Mouse (Mus musculus) spleen, adult 2 months (tissue): Measurements from ENCODE around the gene Mbl2.

Experiments used
- CTCF ChIP-seq: fragments of 200-500 bp; IDR thresholded peaks from 2 replicates; pipeline ENCODE4 v1.5.1; 2011; ENCODE audit warnings: mild to moderate bottlenecking, inconsistent platforms; ENCODE audit not compliant: insufficient read depth, insufficient read length, insufficient replicate concordance; ENCODE audit errors: extremely low read depth
- POLR2A ChIP-seq: fragments of 200-500 bp; IDR thresholded peaks from 2 replicates; pipeline ENCODE4 v1.6.1; 2011; ENCODE audit warnings: low read depth, low read length, inconsistent platforms

DNA sequence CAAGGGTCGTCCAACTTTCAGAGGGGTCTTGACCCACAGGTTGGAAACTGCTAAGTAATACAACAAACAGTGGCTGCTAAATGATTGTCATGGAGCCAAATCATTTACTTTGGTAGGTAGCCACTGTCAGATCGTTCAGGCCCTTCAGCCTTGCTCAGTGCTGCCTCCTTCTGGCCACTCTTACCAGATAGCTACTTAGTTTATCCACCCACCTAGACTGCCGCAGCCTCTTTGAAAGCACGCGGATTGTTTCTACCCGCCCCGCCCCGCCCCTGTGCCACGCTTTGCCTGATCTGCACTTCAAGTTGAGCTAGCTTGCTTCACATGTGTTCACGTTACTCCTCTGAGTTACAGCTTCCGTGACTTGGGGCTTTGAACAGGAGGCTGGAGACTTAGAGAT is 14.6 kb downstream of the Mbl2 start:
- TF ChIP-seq POLR2A (no peak), CTCF (no peak)
